Mouse (Mus musculus): ENCODE data around the gene Lman1l.

Gene Lman1l

DNA sequence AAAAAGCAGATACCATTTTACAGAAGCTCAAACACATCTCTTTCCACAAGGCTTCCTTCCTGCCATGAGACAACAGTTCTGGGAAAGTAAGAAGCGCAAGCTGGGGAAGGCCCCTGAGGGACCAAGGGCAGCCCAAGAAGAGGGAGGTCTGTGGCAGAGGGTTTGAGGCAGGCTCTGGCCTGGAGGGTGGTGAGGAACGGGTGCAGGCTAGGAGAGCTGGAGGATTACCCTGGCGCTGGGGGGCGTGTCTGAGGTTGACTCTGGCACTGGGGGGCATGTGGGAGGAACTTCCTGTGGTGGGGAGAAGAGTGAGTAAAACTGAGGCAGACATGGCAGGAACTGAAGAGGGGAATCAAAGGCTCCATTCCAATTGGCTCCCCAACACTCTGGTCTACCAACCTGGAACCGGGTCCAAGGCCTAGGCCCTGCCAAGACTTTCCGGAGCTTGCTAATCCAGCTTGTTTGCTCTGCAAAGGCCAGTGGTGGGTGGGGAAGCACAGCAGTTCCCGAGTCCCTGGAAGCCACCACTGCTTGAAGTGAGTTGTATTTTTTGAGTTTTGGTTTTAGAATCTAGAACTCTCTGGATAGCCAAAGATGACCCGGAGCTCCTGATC lies 2.9 kb downstream of the Lman1l start:
- DNase-seq: peak; percentile 38

DNA sequence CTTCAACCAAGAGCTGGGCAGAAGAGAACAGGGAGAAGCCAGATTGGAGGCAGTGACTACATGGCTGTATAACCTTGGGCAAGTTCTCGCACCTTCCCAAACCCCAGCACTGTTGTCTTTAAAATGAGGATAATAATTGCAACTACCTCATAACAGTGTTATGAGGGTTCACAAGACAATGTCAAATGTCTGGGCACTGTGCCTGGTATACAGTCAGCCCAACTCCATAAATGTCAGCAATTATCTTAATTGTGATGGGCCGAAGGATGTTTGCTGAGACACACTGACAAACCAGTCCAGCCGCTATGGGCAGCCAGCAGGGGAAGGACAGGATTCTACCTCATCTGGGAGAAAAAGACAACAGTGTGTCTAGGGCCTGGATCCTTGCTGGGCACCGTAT lies 5.8 kb downstream of the Lman1l start:
- DNase-seq: no peak

DNA sequence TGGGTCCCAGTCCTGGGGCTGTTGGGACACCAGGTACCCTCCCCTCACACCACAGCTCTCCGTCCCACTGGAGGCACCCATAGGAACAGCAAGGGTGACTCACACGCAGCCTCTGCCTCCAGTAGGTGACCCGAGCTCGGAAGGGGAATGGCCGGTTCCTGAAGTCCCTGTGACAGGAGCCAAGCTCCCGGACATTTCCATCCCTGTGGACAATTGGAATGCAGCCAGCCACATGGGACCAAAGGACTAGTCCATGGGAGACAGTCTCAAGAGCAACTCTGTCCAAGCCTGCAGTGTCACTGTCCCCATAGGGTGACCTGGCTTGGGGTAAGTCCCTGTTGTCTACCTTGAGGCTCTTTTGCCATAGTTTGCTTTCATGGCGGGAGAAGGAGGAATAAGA lies 6.6 kb downstream of the Lman1l start:
- no peak for DNase-seq

DNA sequence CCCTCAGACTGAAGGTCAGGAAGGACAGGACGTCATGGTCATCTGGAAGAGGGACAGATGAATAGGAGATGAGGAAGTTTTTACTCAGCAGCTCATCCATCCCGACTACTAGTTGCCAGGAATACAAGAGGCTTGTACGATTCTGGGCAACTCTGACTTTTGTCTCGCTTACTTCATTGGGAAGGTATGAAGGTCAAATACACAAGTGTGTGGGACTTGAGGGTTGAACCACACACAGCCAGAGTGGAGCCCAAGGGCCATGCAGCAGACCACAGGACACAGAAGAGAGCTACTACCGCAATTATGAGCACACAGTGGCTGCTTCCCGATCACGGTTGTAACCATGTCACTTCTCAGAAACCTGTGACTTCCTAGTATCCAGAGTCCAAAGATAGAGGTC lies 8.0 kb downstream of the Lman1l start:
- DNase-seq: no peak

DNA sequence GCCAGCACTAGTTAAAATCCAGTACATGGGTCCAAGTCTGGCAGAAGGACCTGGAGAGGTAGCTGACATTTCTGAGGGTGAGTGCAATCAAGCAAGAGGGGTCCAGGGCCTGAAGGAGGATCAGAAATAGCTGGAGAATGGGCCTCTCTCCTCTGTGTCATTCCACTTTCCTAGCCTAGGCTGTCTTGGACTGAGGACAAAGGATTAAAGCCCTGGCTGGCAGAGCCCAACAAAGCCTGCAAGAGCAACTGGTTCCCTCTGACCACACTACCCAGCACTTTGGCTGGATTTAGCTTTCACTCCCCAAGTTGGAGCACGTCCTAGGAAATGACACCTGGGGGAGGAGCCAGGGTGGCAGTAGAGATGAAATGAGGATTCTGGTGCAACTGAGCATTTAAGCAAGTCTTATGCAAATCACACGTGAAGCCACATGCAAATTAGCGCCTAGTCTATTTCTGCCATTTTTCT lies 10.2 kb downstream of the Lman1l start:
- DNase-seq: no peak

DNA sequence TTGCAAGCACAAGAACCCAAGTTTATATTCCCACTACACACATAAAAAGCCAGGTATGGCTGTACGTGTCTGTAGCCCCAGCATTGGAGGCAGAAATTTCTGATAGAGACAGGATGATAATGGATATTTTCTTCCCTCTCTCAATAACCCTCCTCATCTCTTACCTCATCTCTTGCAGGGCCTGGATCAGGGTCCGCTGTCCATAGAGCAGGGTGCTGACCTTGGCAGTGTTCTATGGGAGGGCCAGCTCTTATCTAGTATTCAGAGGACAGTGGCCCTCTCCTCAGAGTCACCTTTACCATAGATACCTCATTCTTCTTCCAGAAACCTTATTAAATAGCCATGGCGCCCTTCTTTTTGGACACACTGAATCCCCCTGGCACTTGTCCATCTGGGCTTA lies 10.8 kb downstream of the Lman1l start:
- no peak for DNase-seq

DNA sequence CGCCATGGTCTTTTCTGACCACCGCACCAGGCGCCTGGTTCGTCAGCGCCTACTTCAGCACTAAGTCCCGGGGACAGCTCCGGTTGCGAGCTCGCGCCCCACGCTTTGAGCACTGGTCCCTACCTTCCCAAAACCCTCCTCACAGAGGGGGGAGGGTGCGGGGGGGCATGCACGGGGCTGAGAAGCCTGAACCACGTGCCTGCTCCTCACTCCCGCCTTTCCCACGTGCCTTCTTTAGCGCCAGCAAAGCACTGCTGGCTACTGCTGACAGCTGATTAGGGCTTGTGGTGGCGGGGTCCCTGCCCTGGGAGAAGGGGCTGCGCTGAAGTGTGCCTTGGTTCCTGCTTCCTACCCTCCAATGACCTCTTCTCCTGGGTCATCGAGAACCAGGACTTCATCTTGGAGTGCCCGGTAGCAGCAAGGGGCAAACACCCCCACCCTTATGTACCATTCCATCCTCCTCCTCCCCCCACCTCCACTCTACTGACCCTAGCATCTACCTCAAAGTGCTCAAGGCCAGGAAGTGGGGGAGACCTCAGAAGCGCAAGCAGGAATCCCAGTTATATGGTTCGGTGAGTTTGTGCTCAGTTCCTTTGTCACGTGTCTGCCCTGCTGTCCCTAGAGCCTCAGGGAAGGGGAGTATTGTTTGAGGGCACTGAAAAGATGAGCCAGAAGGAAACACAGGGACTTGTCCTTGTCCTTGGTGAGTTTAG lies 14.3 kb downstream of the Lman1l start, which contains the start of gene Cplx3:
TSS of gene Cplx3 (minus strand) at position 143 of the 713 bp plus-strand sequence.
- DNase-seq: peak; percentile 78

DNA sequence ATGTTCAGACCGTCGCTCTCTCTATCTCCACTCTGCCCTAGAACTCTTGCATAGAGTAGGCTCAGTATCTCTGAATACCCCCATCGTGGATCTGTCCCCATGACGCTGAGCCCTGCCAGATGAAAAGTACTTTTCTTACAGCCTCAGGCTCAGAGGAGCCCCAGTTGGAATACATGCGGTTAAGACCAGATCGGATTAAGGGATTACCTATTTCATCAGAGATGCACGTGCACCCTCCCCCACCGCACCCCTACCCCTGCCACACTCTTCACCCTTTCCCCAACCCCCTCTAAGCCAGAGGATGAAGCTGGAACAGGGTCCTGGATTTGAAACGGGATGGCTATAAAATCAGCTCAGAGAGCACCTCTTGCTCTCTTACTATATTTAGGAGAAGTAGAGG lies 15.1 kb downstream of the Lman1l start:
- DNase-seq: no peak

DNA sequence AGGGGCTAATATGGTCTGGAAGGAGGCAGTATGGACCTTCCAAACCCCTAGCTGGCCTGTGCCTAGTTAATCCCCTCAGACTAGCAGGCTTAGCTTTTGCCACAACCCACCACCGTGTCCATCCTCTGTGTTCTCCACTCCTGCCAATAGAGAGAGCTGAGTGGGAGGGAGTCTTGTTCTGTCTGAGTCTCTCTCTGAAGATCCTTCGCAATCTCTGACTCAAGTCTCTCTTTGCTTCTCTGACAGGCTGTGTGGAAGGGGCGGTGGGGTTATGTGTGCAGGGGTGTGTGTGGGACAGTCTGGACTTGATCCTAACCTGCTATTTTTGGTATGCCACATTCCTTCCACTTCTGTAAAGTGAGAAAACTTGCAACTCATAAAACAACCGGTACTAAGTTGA lies 15.7 kb downstream of the Lman1l start:
- DNase-seq: no peak

DNA sequence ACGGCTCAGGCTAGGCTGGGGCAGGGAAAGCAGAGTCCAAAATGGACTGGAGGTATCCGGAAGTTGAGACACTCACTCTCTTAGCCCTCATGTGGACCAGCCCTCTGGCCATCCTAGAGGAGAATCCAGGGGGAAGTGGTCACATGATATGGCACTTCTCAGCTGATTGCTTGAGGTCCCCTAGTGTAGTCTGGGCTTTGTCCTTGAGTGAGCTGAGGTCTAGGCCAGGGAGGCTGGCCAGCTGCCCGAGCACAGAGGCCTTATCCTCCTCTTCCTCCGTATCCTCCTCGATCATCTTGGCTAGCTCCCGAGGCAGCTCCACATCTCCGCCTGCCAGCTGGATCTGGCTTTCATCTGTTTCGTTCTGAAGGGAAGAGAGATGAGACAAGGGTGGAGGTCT lies 18.5 kb downstream of the Lman1l start:
- DNase-seq: no peak

DNA sequence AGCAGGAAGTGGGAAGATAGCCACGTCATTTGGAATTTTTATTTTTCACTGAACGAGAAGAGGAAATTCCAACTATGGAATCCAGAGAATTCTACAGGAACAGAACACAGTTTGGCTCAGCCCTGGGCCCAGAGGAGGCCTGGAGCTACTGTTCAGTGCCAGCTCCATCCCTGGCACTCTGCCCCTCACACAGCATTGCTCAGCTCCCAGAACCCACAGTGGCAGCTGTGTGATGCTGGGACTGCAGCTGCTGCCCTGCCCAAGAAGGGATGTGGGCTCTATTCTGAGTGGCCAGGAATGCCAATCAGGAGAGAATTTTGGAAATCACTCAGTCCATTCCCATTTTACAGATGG lies 19.2 kb downstream of the Lman1l start:
- DNase-seq: no peak

DNA sequence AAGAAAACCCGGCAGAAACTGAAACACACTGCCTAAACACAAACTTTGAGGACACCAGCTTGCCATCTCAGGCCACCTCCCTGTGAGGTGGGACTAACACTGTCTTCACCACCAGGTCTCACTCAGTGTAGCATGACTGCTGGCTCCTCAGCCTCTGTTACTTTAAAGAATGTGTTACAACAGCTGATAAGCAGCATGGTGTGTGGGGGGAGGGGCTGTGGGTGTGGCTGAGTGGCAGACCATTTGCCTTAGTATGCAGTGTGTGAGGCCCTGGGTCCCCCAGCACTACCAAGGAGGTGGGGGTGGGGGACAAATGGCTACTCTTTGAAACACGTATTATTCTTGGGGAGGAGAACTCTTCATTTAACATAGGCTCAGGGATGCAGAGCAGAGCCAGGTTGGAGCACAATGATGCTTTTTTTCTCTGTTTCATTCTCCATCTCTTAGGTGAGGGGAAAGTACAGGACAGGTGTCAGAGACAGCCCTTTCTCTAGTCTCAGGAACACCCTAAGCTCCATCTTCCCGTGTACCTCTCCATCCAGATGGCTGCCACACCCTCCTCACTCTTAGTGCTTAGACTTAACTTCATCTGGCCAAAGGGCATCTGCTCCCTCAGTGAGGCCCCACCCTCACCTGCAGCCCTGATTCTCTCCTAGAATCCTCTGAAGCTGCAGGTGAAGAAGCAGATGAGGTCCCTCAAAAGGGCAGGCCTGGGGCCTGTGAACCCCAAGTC lies 19.8 kb downstream of the Lman1l start:
- DNase-seq: peak; percentile 32

DNA sequence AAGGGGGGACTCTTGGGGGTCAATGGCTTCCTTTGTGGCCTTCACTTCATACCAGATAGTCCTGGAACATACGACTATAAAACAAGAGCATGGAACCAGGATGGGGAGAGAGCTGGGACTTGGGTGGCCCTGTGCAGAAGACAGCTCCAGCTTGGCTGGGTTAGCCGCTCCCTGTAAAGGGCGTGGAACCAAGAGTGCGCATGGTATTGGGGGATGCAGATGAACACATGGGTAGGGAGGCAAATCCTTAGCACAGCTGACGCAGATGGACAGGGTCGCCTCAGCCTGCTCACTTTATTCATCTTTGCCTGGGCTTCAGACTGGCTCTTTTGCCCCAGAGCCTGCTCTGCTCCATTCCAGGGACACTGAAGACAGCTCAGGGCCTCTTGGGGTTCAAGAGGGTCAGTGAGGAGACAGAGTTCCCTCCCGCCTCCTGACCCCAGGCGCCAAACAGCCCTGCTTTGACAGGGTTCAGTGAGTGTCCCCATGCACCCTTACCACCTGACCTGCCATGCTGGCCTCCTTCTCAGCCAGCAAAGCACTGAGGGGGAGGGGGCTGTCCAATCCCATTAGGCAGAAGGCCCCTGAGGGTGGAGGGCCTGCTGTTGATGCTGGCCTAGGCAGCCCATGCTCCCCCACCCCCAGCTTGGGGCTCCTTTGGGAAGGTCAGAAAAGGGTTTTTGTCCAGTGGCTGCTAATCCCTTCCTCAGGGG lies 21.6 kb downstream of the Lman1l start:
- DNase-seq: no peak

DNA sequence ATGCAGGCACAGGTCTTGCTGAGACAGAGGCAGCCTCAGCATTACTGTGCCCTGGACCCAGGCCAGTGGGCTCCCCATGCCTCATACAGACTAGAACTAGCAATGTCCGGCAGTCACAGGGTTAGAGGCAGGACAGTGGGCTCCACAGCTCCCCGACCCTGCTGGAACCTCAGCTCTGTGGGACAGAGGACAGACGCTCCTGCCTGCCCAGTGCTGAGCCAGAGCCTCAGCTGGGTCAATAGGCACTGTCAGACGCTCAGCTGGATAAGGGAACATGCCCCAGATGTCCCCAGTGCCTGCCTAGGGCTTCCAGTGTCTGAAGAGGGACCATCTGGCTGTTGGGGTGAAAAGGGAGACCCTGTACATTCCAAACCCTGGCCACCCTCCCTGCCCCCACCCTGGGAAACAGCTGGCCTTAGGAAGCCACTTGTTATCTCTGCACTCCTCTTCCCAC lies 22.6 kb downstream of the Lman1l start:
- DNase-seq: no peak

DNA sequence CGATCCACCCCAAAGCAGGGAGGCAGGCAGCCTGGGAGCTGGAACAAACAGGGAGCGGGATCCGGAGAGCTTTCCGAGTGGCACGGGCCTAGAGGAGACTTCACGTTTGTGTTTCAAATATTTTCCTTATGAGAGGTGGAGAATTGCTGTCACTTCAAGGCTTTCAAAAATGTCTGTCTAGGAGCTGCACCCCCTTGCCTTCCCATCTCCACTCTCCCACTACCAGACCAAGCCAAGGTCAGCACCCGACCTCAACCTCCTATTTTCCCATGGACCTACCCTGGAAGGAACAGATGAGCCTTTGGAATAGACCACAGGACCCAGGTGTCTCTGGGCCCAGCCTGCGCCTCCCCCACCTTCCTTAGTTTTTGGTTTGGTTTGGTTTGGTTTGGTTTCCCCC lies 23.3 kb downstream of the Lman1l start:
- DNase-seq: no peak

DNA sequence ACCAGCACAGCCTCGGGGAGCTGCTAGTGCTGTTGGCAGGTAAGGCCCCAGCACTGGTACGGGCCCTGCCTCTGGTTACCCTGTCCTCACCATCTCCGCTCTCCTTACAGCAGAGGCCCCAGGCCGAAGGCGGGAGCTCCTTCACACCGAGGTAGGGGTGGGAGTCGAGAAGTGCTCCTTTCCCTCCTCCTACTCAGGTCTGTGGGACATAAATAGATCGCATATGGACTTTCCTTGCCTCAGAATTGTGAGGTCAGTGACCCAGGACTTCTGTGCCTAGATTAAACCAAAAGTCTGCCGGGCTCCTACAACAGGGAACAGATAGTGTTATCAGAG lies 26.4 kb downstream of the Lman1l start:
- DNase-seq: no peak

DNA sequence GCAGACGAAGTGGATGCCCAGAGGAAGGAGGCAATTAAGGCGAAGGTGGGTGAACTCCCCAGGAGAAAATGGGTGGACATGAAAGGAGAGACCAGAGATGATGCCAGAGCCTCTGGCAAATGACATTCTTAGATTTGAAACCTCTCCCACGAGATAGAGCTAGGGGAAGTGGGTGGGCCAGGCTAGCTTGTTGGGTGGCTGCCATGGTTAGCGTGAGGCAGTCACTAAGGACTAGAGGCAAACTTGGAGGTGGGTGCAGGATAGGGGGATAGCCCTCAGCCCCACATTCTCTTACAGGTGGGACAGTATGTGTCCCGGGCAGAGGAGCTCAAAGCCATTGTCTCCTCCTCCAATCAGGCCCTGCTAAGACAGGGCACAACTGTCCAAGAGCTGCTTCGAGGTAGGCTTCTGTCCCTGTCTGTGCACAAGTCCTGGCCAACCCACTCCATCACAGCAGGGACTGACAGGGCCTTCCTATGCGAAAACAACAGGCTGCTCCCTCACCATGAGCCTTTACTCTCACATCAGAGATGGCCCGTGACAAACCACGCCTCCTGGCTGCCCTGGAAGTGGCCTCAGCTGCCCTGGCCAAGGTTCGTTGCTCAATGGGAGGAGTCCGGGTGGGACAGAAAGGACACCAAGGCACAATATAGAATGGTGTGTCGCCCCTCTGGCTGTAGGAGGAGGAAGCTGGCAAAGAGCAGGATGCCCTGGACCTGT lies 27.0 kb downstream of the Lman1l start:
- DNase-seq: no peak

DNA sequence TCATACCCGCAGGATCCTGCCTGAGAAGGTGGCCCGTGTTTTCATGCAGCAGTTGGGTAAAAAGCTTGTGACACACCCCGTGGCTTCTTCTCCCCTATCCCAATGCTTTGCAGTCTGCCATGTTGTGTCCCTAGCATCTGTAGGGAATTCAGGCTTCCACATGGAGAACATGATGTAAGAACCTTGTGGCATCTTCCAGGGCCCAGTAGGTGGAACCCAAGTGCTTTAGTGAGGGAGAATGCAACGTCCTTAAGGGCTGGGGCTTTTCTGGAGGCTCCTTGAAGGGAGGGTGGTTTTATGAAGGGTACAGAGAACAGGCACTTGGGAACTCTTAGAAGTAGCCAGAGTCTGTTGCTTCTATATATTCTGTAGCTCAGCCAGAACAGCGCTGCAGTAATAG lies 29.8 kb downstream of the Lman1l start:
- no peak for DNase-seq

DNA sequence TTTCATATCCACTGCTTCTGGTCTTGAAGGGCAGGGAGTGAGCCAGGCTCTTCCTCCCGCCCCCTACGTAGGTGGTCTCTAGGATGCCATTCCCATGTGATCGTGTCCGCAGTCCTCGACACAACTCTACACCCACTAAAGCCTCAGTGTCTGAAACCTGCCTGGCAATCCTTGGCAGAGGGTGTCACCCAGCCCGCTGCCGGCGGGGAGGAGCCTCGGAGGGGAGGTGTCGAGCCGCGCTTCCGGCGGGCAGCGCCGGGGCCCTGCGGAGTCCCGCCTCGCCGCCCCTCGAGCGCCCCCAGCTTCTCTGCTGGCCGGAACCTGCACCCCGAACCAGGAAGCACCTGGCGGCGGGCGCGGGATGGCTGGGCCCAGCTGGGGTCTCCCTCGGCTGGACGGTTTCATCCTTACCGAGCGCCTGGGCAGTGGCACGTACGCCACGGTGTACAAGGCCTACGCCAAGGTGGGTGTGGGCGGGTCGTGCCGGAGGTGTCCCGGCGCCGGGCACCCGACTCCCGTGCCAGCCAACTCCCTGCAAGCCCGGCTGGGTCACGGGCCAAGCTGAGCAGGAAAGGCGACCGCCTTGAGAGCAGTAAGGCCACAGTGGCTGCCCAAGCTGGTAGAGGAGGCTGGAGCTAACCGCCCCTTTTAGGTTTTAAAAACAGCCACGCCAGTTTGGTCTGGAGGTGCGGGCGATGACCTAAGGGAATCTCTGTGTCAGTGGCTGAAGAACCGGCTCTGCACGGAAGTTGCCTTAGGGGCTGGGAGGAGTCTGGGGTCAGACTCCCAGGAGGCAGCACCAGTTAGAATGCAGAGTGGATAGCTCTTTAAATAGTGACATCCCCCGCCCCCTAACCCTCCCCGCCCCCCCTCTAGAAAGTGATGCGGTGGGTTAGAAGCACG lies 31.1 kb downstream of the Lman1l start, which contains the start of gene Ulk3:
TSS of gene Ulk3 (plus strand) at position 229 of the 903 bp plus-strand sequence.
- peak; percentile 93 for DNase-seq

DNA sequence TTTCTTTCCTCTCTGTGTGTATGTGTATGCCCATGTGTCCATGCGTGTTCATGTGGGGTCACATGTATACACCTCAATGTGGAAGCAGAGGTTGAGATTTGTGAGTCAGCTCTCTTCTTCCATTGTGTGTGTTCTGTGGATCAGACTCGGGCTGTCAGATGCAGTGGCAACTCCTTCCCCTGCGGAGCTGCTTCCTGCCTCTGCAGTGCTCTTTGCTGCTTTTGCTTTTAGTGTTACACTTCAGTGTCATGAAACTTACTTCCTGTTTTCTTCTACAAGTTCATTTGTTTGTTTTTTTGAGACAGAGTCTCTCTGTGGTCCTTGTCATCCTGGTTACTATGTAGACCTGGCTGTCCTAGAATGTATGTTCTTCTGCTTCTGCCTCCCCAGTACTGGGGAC lies 35.6 kb downstream of the Lman1l start:
- no peak for DNase-seq

DNA sequence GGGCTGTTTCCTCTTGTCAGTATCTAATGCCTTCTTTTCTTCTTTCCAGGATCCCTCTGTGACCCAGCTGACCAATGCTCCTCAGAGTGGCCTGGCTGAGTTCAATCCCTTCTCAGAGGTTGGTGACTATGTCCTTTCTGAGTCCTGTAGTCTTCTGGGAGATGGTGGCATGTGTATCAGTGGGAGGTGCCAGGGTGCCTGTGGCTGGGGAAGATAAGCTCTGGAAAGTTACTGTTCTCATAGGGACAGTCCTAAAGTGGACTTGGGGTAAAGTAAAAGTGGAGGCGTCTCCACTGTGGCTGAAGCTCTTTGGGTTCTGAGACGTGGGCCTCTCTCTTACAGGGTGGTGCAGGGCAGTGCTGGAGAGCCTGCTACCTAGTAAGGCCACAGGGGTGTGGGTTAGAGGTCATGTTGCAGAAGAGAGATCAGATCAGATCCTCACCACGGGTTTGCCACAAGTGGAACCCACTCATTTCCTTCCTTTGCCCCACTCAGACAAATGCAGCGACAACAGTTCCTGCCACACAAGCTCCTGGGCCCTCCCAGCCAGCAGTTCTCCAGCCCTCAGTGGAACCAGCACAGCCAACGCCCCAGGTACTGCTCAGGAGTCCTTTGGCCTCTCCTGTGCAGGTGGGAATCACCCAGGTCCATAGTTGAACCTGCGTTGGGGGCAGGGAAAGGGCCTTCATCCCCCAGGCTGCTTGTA lies 43.3 kb downstream of the Lman1l start:
- DNase-seq: no peak

Measured in thymus, postnatal 4 days (tissue).